Mouse (Mus musculus): Measurements from ENCODE around the gene Eogt. TPM values are rescaled to one million over a fixed set of nuclear protein-coding genes. Genes with fewer than 3 reads are reported as not detected.

Gene Eogt
- polyA plus RNA-seq, 1 experiment from 2014 or later: 5.1 TPM

GRCm38 (mm10) chr6:97106106-97106505 is 42.9 kb downstream of the Eogt start:
- DNase-seq (ENCODE audit: low spot score): no peak

- DNase-seq (ENCODE audit: low spot score): no peak
These were observed 44.6 kb downstream of the Eogt start for GRCm38 (mm10) chr6:97104264-97104852.

GRCm38 (mm10) chr6:97101958-97102702 is 46.9 kb downstream of the Eogt start:
- no peak for DNase-seq (ENCODE audit: low spot score)

GRCm38 (mm10) chr6:97101190-97101957 is 47.6 kb downstream of the Eogt start:
- DNase-seq (ENCODE audit: low spot score): no peak

- DNase-seq (ENCODE audit: low spot score): no peak
These were observed 66.6 kb downstream of the Eogt start for GRCm38 (mm10) chr6:97082336-97082735.

GRCm38 (mm10) chr6:97080016-97080415 is 69.0 kb downstream of the Eogt start:
- no peak for DNase-seq (ENCODE audit: low spot score)

- DNase-seq (ENCODE audit: low spot score): no peak
These were observed 88.8 kb downstream of the Eogt start, which contains the start of gene Fam19a4 for GRCm38 (mm10) chr6:97060074-97060681. Gene Fam19a4, minus strand, starts transcription at chr6:97060413.

Other genes with a start within 250 kb of the Eogt start
- 0.88 and 1.1 TPM in 2 replicates for gene Fam19a4, start 88.8 kb downstream of the Eogt start, polyA plus RNA-seq (2015; fragmentation: Nextera tagmentation; extraction: Ambion mirVana)
- gene Tmf1, start 29.9 kb upstream of the Eogt start, polyA plus RNA-seq (2015; fragmentation: Nextera tagmentation; extraction: Ambion mirVana): 43.9 and 50.8 TPM in 2 replicates
- 53.1 and 55.4 TPM in 2 replicates for gene Uba3, start 56.5 kb upstream of the Eogt start, polyA plus RNA-seq (2015; fragmentation: Nextera tagmentation; extraction: Ambion mirVana)
- gene Arl6ip5, start 61.5 kb upstream of the Eogt start, polyA plus RNA-seq (2015; fragmentation: Nextera tagmentation; extraction: Ambion mirVana): 105 and 112 TPM in 2 replicates
- gene Lmod3, start 103.6 kb upstream of the Eogt start, polyA plus RNA-seq (2015; fragmentation: Nextera tagmentation; extraction: Ambion mirVana): 0.13 and 0.18 TPM in 2 replicates

Data from thymus, postnatal 0 days (tissue).